Mouse (Mus musculus) urinary bladder, postnatal 10 days (tissue): ENCODE measurements around the gene Chchd6.

Experiments used
- DNase-seq: peaks from one replicate; pipeline ENCODE4 v3.0.0; 2022; ENCODE audit warnings: low spot score

The Chchd6 gene

DNA sequence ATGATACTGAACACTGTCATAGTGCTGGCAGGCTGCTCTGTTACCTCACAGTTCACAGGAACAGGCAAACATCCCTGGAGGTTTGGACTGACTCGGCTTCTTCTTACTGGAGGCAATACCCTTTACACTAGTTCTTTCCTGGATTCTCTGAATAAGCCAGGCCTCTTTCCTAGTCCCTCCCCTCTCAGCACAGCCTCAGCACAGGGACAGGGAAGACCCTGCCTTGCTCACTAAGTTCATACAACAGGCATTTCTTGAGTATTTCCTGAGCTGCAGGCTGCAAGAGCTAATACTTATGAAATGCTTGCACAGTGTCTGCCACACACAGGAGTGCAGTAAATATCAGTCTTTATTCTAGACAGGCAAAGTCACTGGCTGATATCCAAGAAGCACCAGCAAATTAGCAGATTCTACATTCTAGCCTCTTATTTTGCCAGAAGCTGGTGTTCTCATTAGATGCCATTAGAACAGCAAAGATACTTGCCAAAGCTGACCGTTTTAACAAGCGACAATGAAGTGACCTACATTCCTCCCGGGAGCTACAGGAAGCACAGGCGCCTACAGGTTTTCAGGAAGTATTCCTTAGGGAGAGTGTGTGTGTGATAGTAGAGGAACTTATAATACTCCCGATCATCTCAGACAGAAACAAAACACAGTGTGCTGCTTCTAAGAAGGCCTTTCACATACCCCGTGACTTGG is 142.3 kb downstream of the Chchd6 start:
- no peak for DNase-seq

DNA sequence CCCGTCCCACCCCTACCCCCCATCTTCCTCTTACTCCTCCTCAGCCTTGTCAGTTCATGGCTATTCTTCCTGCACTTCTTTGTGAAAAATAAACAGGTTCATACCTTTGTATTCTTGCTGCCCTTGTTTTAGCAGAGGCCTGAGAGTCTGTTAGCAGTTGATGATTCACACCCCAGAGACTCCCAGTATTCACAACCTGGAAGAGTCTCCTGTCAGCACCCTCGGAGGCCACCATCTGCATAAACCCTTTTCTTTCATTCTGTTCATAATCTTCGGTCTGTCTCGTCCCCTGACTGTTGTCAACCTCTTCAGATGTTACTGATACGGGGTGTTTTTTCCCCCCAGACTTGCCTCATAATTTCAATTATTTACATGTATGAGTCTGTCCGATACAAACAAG is 143.1 kb downstream of the Chchd6 start:
- no peak for DNase-seq

DNA sequence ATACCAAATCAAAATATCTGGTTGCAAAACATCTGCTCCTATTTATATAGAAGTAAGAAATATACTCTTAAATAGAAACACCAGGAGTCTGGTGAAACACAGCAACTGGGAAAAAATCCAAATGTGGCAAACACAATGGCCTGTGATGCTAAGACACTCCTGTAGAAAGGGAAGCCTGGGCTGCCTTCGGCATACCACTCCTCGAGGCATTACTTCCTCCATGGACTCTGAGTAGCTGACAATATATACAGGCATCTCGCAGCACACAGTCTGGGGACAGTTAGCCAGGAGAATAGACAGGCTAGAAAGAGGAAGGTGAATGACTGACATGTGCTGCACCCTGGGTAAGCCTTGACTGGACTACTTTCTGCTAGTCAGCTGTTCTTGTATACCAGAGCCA is 146.7 kb downstream of the Chchd6 start:
- DNase-seq: no peak

DNA sequence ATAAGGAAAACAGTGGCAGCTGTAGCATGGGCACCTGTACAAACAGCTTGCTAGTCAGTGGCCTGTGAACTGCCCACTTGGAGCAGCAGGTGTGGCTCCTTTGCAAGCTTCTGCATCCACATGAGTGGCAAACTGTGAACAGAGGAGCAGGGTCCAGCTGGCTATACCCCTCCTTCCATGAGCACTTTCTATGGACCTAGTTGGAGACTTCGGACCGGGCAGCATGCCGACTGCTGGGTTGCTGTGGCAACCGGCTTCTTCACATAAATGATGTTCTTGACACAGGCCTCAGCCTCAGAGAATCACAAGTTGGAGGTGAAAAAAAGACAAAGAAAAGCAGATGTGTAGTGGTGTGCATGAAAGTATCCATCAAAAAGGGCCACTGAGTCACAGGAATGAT is 154.8 kb downstream of the Chchd6 start:
- no peak for DNase-seq

DNA sequence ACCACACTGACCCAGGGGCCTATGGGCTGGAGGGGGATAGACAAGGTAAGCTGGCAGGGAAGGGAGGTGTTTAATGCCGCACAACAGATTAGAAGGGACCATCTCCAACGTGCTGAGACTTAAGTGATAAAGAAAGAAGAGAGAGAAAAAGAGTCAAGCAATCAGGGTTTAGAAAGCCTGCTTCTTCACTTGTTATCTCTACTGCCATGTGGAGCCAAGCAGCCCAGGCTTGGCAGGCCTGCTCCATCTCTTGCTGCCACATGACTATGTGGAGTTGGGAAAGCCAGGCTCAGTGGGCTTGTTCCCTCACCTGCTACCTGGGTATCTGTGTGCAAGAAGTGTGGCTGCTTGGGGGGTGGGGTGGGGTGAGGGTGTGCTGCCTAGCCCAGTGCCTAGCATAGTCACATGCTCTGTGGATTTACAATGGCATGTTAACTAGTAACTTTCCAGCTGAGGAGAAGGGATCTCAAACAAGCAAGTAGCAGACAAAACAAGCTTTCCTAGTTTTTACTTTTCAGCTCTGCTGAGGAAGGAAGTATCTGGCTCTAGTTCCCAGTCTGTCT is 163.5 kb downstream of the Chchd6 start:
- DNase-seq: no peak

DNA sequence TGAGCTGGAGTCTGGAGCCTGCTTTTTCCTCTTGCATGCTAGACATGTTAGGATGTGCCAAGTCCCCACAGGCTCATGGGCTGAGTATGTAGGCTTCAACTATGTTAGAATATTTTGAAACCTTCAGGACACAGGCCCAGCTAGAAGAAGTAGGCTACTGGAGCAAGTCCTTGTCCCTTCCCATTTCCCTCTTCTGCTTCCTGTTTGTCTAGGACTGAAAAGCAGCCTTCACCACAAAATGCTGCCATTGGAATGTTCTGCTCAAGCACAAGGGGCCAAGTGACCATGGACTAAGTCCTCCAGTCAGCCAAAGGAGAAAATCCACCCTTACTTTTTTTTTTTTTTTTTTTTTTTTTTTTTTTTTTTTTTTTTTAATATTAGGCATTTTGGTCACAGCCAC is 164.7 kb downstream of the Chchd6 start:
- DNase-seq: no peak

DNA sequence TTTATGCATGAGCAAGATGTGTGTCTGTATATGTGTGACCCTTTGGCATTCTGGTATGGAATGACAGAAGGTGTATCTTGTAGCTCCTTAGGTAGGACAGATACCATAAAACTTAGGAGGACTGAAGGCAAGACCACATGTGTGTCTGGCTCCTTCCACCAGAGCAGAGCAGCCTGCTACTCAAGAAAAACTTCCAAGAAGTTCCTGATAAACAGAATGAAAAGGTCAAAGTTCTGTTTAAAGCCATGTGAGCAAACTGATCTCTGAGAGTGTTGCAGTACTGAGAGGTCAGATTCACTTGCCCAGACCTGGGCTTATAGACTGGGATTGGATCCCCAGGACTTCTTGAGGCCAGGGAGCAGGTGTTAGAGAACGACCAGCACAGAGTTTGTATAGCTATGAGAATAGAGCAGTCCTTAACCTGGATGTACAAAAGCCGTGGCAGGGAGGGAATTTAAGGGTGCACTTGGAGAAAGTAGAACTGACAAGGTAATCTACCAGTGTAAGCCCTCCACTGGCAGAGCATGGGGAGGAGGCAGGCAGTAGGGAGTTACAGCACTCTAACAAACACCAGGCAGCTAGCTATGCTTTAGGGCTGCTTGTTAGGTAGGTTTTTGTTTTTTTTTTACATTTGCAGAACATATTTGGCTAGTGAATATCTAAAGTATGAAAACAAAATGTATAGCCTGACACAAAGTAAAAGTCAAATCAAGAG is 166.6 kb downstream of the Chchd6 start:
- no peak for DNase-seq

DNA sequence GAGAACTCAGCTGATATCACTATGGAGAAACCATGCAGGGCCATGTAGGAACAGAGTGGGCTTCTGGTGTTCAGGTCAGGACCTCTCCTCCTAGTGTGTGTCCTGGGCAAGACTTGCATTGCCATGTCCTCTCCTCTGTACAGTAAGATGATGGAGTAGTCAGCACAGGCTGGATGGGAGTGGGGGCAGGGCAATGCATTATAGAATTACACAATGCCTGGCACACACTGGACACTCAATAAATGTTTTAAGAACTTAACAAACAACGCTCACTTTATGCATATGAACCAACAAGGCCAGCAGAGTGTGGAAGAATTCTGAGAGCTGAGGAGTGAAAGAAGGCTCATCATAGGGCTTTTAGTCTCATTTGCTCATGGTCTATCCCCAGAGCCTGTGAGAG is 171.0 kb downstream of the Chchd6 start:
- no peak for DNase-seq

DNA sequence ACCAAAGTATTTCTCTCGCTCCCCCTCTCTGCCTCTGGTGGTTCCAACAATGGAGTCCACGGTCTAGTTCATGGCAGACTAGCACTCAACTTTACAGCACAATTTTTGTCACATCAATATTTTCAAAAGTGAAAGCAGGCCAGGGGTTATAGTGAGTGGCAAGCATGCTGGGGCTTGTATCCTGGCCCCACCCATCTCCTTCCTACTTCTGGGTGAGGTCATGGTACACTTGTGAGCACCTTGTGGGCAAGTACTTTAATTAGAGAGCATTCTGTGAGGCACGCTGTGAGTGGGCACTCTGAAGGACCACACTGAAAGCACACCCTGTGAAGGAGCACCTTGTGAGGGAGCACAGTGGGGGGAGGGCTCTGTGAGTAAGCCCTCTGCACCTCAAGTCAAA is 172.8 kb downstream of the Chchd6 start:
- no peak for DNase-seq

DNA sequence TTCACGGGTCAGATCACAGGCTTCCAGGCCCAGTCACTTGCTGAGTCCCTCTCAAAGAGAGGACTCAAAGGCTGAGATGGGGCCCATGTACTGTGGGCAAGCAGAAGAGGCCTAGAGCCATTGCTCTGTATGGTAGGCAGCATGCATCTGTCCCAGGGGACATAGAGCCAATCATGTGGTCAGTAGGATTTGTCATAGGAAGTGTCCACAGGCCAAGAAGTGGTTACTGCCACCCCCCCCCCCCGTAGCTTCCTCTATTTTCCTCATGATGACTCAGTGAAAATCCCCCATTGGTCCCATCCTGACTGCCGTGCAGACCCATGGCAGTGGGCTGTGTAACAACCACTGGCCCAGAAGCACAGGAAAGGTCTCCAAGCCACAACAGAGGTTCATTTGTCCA is 173.5 kb downstream of the Chchd6 start:
- DNase-seq: no peak

DNA sequence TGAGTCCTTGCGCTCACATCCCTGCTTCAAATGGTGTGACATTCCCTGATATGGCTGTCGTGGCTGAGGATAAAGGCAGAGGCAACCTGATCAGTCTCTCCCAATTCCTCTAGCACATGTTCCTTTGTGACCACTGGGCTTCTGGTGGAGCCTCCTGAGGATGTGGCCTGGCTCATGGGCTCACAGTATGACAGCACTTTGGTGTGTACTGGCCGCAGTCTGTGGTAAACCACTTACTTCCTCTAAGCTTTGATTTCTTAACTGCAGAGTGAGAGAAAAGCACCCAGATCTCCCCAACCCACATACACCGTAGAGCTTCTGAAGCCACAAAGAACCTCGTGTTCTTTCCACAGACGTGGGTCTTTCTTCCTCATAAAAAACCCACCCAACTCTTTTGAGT is 173.9 kb downstream of the Chchd6 start:
- no peak for DNase-seq

DNA sequence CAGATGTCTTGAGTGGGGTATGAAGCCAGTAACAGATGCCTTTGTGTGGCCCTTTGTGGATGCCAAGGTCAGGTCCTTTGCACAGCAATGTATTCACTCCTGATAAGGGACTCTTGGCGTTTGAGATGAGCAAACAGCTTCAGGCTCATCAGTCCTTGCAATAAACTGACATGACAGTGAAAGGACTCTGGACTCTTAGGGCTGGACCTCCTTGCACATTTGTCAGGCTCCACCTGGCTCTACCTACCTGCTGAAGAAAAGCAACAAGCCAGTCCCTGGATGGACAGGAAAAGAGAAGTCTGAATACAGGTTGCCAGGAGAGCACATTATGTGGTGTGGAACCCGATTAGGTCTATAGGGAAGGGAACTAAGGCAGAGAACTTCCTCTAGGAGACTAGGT is 174.7 kb downstream of the Chchd6 start:
- DNase-seq: no peak

DNA sequence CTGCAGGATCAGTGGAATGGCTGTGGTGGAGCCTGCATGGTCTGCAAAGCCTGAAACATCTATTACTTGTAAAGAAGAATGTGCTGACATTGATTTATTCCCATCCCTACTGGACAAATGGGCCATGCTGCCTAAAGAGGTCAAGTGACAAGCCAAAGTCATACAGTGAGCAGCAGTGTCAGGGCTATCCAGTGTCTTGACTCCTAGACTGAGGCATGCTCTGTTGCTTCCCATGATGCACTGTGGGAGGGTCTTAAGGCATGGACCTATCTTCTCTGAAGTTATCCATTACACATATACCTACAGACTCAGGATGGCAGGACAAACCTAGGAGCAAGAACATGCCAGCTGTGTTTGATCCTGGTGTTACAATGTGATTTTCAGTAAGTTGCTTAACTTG is 175.3 kb downstream of the Chchd6 start:
- no peak for DNase-seq

DNA sequence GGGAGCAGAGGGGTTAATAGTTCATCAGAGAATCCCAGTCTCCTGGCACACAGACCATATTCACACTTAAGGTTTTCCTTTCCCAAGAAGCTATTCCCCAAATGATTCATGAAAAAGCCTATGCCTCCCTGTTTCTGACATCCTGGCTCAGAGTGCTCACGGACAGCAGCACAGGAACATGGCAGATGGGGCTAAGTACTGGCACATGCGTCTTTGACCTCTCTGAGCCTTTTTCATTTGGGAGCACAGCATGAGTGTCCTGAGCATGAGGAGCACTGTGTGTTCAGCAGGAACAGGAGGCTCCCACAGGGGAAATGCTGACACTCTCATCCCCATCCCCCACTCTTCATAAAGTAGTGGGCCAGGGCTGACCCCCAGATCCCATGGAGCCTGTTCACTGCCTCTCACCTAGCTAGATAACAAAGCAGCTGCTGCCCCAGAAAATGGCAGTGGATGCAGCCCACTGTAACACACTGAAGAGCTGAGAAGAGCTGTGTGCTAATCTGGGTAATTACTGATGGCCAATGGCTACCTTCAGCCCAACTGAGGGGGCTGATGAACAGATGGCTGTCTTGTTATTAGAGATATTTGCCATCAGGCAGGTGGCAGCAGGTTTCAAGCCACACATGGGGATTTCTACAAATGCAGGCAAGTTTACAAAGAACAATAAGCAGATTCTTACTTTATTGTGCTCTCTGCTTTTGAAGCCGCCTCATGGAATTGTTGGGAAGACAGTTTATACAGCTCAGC is 176.2 kb downstream of the Chchd6 start:
- no peak for DNase-seq

DNA sequence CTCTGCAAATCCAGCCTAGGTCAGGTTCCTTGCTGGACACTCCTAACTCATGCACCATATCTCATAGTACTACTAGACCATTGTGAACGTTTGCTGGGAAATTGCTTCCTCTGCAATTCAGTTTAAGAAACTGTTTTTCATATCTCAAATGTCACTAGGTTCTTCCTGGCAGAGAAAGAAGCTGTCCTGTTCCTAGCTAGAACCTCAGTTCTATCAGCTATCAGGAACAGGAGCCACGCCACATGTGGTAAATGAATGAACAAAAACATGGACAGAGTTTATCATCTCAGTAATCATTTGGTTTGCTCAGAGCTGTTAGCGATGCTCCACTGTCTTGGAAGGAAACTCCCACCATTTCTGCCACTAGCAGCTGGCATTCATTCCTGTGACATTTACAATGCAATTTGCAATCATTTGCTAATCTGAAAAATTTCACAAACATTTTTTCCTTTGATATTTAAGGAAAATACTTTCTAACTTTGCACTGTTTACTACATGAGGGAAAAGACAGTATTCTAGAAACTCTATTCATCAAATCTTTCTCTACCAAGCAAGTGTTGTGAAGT is 179.3 kb downstream of the Chchd6 start:
- no peak for DNase-seq

DNA sequence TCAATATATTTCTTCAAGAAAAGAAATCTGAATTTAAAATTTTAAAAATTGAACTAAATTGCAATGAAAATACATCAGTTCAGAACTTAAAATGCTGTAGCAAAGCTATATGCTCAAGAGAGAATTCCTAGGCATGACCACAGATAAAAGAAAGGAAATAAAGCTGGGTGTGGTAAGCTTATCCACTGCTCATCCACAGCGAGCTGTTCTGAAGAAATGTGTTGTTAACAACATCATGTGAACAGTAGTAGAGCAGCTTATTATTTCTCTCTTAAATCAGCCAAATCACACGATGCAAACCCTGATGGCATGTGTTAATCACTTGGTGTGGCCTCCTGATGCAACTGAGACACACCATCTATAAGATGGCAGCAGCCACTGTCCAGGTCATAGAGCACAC is 180.4 kb downstream of the Chchd6 start:
- no peak for DNase-seq

DNA sequence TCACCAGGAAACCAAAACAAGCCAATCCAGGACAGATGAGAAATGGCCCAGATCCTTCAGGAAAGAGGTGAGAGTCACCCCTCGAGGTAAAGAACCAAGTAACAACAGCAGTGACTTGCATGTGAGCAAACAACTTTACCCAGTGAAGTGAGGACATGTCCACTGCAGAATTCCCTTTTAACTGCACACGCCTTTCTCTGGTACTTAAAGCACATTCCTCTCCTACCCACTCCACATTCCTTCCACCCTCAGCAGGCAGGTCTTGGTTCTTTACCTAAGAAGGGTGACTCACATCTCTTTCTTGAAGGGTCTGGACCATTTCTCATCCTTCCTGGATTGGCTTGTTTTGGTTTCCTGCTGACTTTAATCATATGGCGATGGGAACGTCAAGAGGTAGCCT is 181.3 kb downstream of the Chchd6 start:
- DNase-seq: no peak

DNA sequence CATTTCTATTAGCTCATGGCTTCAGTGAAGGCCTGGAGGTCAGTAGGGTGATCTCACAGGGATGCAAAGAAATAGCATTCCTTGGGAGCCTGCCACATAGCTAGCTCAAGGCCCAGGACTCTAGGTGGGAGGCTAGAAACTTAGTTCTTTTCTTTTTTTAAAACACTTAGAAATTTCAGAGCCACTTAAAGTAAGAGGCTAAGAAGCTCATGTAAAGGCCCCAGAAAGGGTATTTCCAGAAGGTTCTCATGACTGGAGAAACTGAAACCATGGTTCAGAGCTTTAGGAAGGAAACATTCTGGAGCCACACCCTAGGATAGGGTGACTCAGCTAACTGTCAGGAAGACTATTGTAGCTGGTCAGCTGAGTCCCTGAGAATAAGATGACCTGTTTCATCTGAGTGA is 182.0 kb downstream of the Chchd6 start:
- no peak for DNase-seq

DNA sequence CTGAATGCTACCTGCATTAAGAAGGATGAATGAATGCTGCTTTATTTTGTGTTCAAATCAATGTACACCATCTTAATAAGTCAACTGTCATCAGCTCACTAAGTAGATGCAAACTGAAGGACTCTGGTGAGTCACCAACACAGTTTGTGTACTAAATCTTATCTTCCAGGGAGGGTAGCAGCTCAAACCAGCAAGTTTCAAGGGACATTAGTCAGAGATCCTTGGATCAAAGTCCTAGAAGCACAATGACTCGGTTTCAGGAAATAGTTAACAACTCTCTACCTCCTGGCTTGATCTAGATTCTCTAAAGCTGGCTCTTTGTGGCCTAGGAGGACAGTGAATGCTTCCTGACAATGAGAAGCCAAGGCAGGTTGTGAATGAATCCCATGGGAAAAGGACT is 182.9 kb downstream of the Chchd6 start:
- DNase-seq: no peak

DNA sequence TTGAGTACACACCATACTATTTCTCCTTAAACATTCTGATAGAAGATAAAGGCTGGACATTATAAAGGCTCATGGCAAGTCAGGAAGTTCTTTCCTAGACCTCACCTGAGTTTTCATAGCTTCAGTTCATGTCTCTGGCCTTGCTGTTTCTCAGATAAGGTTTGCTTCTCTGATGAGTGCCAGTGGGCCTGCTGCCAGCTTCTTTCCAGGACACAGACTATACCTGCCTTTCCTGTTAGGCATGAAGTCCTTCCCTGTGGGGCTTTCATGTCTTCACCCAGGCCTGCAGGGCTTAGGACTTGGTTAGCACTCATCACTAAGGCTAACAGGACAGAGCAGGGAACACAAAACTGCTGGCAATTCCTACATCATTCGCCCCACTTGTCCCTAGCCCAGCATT is 186.4 kb downstream of the Chchd6 start:
- DNase-seq: no peak

DNA sequence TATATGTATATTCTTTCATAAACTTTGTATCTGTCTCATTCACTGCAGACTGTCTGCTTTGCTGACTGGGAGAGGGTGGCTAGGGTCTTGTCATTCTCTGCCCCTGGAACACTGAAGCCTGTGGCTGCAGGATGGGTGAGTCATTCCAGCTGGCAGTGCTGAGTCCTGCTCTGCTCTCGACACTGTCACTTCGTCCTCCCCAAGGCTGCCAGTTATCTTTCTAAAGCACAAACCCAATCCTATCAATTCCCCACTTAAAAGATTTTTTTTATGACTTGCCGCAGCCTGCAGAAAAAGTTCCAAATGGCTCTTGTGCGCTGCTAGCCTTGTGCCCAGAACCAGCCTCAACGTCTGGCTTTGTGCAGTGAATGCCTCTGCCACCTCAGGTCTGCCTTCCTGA is 187.2 kb downstream of the Chchd6 start:
- no peak for DNase-seq

DNA sequence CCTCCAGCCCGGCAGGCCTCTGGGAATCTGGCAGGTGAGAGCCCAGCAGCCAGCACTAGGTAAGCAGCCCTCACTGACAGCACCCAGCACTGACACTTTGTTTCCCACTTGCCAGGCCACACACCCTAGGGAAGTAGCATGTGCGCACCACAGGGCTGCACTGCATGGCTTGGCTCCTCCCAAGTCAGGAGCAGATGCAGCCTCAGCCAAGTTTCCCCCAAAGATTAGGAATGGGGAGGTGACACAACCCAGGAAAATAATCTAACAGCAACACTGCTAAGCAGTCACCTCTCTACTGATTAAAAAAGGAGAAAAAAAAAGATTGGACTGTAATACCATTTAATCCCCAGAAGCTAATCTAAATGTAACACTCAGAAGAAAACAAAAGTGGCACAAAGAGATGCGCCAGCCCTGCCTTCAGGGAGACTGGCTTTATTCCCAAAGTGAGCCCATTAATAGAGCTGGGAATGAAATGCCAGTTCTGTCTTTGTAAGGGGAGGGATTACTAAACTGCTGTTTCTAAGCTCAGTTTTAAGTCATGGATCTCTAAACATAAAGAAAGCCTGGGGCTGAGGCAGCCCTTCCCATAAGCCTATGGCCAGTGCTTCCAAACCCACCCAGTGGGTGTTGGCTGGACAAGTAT is 188.1 kb downstream of the Chchd6 start:
- no peak for DNase-seq
